Mouse (Mus musculus) telencephalon, adult 2 months (tissue): ENCODE data around the gene Mymx.

ENCODE experiments used
- DNase-seq: peaks from one replicate; pipeline ENCODE4 v3.0.0-alpha.2; 2011; ENCODE audit warnings: low read depth, low spot score

The Mymx gene

GRCm38 (mm10) chr17:45610144-45610866, 8.4 kb upstream of the Mymx start:
- DNase-seq: no peak

GRCm38 (mm10) chr17:45608396-45608795, 6.5 kb upstream of the Mymx start:
- no peak for DNase-seq

DNA sequence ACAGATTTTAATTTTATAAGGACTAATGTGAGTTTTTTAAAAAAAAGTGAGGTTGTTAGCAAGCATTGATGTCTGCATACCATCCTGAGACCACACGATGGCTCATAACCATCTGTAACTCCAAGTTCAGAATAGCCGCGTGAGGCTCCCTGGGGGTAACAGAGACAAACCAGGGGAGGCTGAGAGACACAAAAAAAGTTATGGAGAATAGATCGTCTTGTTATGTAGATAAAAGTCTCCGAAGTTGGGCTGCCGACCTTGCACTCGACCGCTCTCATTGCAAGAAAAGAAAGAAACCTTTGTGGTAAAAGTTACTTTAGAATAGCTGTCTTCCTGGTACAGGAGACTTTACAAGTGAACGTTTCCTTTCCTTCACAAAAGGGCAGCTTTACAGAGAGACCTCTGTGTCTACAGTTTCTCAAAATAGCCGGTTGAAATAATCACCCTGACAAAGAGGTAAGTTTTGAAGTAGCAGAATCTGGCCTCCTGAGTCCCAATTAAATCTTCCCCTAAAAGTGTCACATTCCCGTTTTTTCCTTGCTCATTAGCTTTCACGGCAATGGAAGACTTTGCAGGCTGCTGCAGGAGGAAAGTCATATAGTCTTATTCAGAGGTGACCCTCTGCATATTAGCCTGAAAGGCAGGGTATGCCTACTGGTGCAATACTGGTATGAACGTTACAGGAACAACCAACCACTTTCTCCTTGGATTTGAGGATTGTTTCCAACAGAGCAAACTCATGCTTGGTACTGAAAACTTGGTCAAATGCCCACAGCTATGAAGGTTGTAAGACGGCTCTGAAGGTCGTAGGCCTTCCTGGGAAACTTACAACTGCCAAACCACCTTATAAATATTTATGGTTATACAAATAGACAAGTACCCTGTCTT, 5.3 kb upstream of the Mymx start:
- DNase-seq: no peak

DNA sequence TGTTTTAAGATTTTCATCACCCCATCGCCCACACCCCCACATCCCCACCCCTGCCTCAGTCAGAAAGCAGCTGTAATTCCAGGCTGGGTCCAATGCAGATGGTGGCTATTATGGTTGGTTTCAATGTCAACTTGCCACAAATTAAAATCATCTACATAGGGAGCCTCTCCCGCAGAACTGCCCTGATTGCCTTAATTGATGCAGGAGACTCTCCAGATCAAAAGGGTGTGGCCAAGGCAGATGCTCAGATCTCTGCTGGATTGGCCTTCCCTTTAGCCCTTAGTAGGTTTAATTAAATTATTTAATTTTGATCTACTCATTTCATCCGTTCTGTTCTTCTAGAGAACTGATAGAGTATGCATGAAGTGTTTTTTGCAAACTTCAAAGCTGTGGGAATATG, 1.1 kb upstream of the Mymx start:
- DNase-seq: no peak

- DNase-seq: no peak
Observed at GRCm38 (mm10) chr17:45601325-45601724, 577 bp downstream of the Mymx start.

DNA sequence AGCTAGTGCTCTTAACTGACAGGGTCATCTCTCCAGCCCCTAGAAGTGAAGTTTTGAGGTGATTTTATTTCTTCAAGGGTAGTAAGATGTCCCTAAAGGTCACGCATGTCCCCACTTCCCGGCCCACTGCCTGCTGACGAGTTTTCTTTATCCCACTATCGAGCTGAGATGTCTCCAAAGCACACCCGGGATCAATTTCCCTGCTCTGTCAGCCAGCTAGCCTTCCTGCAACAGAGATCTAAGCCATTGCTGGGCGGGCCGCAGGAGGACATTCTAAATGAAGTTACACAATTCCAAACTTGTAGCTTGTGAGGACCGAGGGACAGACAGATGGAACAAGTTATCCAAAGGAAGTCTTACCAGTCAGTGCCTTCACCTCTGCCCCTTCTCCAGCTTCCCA, 1.6 kb downstream of the Mymx start:
- no peak for DNase-seq

DNA sequence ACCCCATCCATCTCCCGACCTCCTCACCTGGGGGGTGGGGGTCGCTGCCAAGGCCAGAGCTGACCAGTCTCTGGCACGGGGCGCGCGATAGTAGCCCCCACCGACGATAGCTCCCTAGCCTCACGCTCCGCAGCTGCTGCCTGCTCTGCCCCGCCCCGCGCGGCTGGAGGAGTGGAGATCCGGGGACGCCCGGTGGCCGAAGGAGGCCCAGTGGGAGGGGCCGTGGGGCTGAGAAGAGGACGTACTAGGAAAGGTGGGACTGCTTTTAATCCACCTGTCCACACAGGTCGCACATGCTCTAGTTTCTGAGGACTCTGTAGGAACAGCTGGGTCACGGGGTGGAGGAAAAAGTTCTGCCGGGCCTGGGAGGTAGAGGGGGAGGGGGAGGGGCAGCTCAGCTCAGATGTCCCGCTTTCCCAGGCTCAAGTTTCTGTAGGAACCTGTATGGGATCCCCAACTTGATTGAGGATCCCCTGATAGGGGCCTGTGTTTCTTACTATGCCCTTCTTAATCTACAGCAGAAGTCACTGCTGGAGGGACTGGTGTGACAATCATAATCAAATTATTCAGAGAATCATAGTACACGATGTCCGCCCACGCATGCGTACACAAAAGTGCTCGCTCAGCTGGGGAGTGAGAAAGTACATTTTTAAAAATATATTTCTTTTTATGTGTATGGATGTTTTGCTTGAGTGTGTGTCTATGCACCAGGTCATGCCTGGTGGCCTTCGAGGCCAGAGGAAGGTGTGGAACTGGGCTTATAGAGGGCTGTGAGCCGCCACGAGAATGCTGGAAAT, 2.3 kb downstream of the Mymx start, which contains the start of gene Slc29a1:
Slc29a1 (minus strand) TSS at position 161 of the 797 bp plus-strand sequence.
- DNase-seq: no peak

DNA sequence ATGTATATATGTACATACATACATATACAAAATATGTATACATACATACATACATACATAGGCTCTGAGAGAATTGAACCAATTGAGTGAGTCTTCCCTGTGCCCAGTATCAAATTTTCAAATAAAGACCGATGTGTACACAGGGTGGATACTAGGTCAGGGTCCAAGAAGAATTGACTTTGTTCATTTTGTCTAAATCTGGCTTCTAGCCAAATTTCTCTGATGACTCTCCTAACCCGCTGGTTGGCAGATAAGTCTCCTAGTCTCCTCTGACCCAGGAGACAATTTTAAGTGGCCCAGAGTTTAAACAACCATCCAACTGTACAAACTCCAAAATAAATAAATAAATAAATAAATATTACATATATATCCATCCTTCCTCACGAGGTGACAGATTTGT, 3.0 kb downstream of the Mymx start:
- DNase-seq: no peak

DNA sequence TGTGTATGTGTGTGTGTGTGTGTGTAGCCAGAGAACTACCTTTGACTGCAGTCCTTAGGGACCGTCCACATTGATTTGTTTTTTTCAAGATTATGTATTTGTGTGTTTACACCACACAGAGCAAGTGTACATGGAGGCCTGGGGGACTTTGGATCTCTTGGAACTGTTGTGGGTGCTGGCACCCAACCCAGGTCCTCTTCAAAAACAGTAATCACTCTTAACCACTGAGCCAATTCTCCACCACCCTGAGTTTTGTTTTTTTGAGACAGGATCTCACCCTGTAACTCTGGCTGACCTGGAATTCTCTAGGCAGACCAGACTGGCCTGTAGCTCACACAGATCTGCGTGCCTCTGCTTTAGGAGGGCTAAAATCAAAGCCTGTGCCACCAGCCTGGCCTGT, 3.5 kb downstream of the Mymx start:
- DNase-seq: no peak

- DNase-seq: no peak
Observed at GRCm38 (mm10) chr17:45597787-45598186, 4.1 kb downstream of the Mymx start.

- no peak for DNase-seq
Observed at GRCm38 (mm10) chr17:45596631-45597396, 5.1 kb downstream of the Mymx start.

DNA sequence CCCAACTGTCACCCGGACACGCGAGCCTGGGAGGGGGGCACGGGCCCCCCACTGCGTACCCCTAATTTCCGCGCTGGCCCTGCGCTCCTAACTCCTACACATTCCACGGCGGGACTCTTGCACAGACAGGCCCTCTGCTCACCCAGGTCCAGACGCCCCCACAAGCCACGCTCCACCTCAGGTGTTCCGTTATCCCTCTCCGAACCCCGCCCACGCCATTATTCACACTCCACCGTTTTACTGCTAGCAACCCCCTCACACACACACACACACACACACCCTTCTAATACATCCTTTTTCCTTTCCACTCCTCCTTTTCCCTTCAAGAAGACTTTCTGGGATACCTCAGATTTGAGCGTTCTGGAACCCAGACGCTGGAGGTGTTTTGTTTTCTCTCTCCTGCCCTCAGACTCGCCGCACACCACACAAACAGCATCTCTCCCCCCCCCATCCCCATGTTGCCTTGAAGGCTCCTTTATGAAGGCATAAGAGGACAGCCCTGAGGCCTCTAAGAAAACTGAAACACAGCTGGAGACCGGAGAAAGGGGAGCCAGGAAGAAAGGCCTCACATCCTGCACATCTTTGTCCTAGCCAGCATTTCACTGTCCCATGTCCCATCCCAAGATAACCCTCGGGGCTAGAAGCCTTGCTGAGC, 6.0 kb downstream of the Mymx start:
- DNase-seq: no peak

DNA sequence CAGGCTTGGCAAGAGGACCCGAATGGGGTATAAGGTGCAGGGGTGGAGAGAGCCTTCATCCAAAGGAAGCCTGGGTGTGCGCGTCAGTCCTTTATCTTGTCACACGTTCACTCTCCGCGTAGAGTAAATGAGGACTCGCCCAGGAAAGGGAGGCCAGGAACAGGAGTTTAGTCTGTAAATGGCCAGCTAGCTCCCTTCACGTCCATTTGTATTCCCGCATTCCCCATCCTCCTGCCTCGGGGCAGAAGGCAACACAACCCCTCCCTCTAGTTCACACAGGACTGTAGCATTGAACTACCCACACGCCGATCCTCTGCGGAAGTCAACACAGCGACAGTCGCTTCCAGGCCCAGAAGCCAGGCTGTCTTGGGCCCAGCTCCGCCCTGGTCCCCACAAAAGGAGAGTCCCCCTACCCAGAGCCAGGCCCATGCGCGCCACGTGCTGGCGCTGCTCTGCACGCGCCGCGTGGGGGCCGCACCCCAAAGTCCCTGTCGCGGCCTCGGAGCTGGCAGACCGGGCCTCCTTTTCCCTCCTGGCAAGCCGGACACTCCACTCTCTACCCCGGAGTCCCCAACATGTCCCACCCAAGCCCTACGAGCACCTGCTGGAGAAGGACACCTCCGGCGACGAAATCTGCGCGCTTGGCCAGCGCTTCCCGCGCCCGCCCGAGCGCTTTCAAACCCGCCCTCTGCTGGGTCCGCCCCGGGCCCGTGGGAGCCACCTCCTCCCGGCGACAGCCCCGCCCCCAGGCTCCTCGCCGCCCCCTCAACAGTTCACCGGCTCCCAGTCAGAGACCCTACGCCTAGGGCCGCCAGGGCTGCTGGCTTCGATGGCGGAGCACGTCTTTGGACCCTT, 6.8 kb downstream of the Mymx start:
- no peak for DNase-seq

GRCm38 (mm10) chr17:45594195-45594594, 7.7 kb downstream of the Mymx start:
- no peak for DNase-seq

GRCm38 (mm10) chr17:45593479-45593878, 8.4 kb downstream of the Mymx start:
- DNase-seq: no peak

DNA sequence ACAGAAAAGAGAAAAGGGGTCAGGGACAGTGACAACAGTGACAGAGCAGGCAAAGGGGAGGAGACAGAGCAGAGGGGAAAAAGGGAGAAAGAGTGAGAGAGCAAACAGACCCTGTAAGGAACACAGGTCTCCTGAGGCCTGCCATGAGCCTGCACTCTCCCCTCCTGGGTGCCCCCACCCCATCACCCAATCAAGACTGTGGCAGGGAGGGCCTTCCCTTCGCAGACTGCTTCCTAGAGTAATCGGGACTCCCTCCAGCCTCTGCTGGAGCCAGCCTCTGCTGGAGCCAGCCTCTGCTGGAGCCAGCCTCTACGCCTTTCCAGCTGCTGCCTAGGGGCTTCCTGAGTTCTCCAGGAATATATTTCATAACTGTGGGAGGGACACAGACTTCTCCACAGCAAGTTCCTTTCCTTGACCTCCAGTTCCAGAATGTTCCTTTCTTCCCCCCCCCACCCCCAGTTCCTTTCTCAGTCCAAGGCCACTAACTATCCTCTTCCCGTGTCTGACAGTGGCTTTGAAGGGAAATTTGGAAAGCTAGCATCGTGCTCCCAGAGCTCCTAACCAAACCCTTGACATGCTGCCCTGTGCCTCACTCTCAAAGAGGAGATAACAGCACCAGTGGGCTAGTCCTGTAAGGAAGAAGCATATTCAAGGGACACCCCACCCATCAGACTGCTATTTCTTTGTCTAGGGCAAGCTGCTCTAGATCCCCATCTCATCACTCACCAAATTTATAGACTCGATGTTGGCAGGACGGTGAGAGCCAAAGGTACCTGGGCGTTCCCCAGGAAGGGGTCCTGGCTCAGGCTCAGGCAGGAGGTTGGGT, 9.1 kb downstream of the Mymx start:
- DNase-seq: no peak

- no peak for DNase-seq
Observed at GRCm38 (mm10) chr17:45591701-45592605, 9.9 kb downstream of the Mymx start.

GRCm38 (mm10) chr17:45590410-45590809, 11.5 kb downstream of the Mymx start:
- DNase-seq: no peak
